Mouse (Mus musculus): Measurements from ENCODE around the gene Spata20. TPM values are rescaled to one million over a fixed set of nuclear protein-coding genes. Genes with fewer than 3 reads are reported as not detected.
A peak's percentile ranks its signal among the peaks of the same experiment; 100 is the strongest.

Gene Spata20
- polyA plus RNA-seq, 1 experiment from 2014 or later = 0.27 TPM

DNA sequence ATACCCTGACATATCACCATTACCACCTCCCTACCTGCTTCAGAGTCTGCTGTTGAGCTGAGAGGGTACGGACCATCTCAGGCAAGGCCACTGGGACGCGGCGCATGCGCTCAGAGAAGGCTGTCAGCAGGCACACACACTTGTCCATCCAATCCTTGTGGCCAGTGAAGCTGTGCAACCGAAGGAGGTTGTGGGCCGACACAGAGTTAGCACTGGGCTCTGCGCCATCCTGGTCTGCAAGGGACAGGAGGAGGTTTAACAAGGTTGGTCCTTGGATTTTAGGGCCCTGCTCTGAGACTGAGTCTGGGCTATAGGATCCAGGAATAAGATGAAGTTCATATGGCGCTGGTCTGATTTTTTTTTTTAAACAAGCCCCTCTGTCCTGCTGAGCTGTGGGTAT lies 5.6 kb downstream of the Spata20 start:
- WGBS = 87% methylated on average over 9 of the region's 9 CpGs
- DNase-seq (ENCODE audit: low spot score) (no peak), ATAC-seq (replicated peaks; ENCODE audit: insufficient number of reproducible peaks, low FRiP score, low TSS enrichment, low read depth) (no peak)
- Histone ChIP-seq H3K9me3 (replicated peaks; ENCODE audit: control insufficient read depth, low read length) (no peaks in the 10 kb centered on the region), H3K4me1 (ENCODE audit: control insufficient read depth, insufficient read depth, low read length) (no peaks in the 10 kb centered on the region; the same call in 1 of the 2 replicates), H3K27me3 (ENCODE audit: control insufficient read depth, insufficient read depth, low read length) (peaks cover 4% of the 10 kb centered on the region), H3K36me3 (replicated peaks; ENCODE audit: control insufficient read depth, insufficient read depth, low read depth, low read length) (no peaks in the 10 kb centered on the region), H3K4me3 (ENCODE audit: low read depth, low read length) (no peak overlapping the region), H3K9ac (replicated peaks; ENCODE audit: low read length) (no peak overlapping the region), H3K27ac (replicated peaks; ENCODE audit: low read depth, low read length) (no peak overlapping the region), H3K4me2 (ENCODE audit: low read depth, low read length) (no peak overlapping the region)

- Histone ChIP-seq H3K27me3 (ENCODE audit: control insufficient read depth, insufficient read depth, low read length) (peaks cover 9% of the 10 kb centered on the region), H3K27ac (replicated peaks; ENCODE audit: low read depth, low read length) (no peak overlapping the region), H3K4me1 (ENCODE audit: control insufficient read depth, insufficient read depth, low read length) (no peaks in the 10 kb centered on the region; the same call in 1 of the 2 replicates), H3K4me2 (ENCODE audit: low read depth, low read length) (no peak overlapping the region), H3K9me3 (replicated peaks; ENCODE audit: control insufficient read depth, low read length) (no peaks in the 10 kb centered on the region), H3K9ac (replicated peaks; ENCODE audit: low read length) (no peak overlapping the region), H3K4me3 (ENCODE audit: low read depth, low read length) (no peak overlapping the region), H3K36me3 (replicated peaks; ENCODE audit: control insufficient read depth, insufficient read depth, low read depth, low read length) (no peaks in the 10 kb centered on the region)
- DNase-seq (ENCODE audit: low spot score) (no peak), ATAC-seq (replicated peaks; ENCODE audit: insufficient number of reproducible peaks, low FRiP score, low TSS enrichment, low read depth) (no peak)
- 53% methylated on average over 6 of the region's 6 CpGs for WGBS
These were observed 8.3 kb downstream of the Spata20 start for GRCm38 (mm10) chr11:94477651-94478050.

DNA sequence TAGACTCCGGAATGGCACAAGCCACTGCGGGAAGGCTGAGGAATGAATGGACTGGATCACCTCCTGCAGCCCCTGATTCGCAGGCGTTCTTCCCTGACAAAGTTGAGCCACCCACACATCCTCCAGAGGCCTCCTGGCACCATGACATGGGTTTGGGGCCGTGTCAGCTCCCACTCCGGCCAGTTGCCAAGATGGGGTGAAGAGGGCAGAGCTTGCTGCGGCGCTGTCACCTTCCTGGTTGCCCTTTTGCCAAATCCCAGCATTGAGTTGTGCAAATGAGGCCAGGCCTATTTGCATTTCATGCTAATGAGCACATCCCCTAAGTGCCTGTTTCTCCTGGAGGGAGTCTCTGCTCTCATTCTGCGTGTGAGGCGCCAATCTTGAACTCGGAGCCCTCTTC lies 10.3 kb downstream of the Spata20 start:
- ATAC-seq (replicated peaks; ENCODE audit: insufficient number of reproducible peaks, low FRiP score, low TSS enrichment, low read depth) (no peak), DNase-seq (ENCODE audit: low spot score) (no peak)
- WGBS = 17% methylated on average over 11 of the region's 11 CpGs
- Histone ChIP-seq H3K4me2 (ENCODE audit: low read depth, low read length) (no peak overlapping the region), H3K4me3 (ENCODE audit: low read depth, low read length) (no peak overlapping the region), H3K27ac (replicated peaks; ENCODE audit: low read depth, low read length) (no peak overlapping the region), H3K9ac (replicated peaks; ENCODE audit: low read length) (no peak overlapping the region), H3K9me3 (replicated peaks; ENCODE audit: control insufficient read depth, low read length) (no peaks in the 10 kb centered on the region), H3K36me3 (replicated peaks; ENCODE audit: control insufficient read depth, insufficient read depth, low read depth, low read length) (no peaks in the 10 kb centered on the region), H3K4me1 (ENCODE audit: control insufficient read depth, insufficient read depth, low read length) (no peaks in the 10 kb centered on the region; the same call in 1 of the 2 replicates), H3K27me3 (ENCODE audit: control insufficient read depth, insufficient read depth, low read length) (peaks cover 9% of the 10 kb centered on the region)

DNA sequence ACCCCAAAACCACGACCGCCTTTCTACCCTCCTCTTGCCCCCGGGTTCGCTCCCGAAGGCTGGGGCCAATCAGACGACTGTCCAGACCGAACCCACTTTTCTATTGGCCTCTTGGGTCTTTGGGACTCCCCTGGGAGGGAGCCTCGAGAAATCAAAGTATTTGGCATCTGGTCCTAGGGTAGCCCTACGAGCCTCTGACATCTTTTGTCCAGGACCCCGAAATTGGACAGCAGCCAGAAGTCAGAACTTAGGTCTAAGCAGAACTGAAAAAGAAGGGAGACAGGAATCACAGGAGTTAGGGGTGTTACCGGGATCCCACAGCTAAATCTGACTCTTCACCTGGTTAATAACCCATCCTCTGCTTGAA lies 11.5 kb downstream of the Spata20 start:
- DNase-seq (ENCODE audit: low spot score) (no peak), ATAC-seq (replicated peaks; ENCODE audit: insufficient number of reproducible peaks, low FRiP score, low TSS enrichment, low read depth) (no peak; the same call in 1 of the 2 replicates)
- H3K4me1 ChIP-seq (ENCODE audit: control insufficient read depth, insufficient read depth, low read length) = peaks cover under 1% of the 10 kb centered on the region; the same call in 1 of the 2 replicates
- H3K27ac ChIP-seq (replicated peaks; ENCODE audit: low read depth, low read length) = no peak overlapping the region; the same call in 1 of the 2 replicates
- H3K27me3 ChIP-seq (ENCODE audit: control insufficient read depth, insufficient read depth, low read length) = peaks cover 9% of the 10 kb centered on the region
- peak overlapping the region; percentile 61 for H3K4me2 ChIP-seq (ENCODE audit: low read depth, low read length)
- WGBS = under 1% methylated on average over 11 of the region's 11 CpGs
- H3K36me3 ChIP-seq (replicated peaks; ENCODE audit: control insufficient read depth, insufficient read depth, low read depth, low read length) = no peaks in the 10 kb centered on the region
- H3K9me3 ChIP-seq (replicated peaks; ENCODE audit: control insufficient read depth, low read length) = no peaks in the 10 kb centered on the region
- H3K4me3 ChIP-seq (ENCODE audit: low read depth, low read length) = peak overlapping the region; percentile 62
- no peak overlapping the region for H3K9ac ChIP-seq (replicated peaks; ENCODE audit: low read length)

DNA sequence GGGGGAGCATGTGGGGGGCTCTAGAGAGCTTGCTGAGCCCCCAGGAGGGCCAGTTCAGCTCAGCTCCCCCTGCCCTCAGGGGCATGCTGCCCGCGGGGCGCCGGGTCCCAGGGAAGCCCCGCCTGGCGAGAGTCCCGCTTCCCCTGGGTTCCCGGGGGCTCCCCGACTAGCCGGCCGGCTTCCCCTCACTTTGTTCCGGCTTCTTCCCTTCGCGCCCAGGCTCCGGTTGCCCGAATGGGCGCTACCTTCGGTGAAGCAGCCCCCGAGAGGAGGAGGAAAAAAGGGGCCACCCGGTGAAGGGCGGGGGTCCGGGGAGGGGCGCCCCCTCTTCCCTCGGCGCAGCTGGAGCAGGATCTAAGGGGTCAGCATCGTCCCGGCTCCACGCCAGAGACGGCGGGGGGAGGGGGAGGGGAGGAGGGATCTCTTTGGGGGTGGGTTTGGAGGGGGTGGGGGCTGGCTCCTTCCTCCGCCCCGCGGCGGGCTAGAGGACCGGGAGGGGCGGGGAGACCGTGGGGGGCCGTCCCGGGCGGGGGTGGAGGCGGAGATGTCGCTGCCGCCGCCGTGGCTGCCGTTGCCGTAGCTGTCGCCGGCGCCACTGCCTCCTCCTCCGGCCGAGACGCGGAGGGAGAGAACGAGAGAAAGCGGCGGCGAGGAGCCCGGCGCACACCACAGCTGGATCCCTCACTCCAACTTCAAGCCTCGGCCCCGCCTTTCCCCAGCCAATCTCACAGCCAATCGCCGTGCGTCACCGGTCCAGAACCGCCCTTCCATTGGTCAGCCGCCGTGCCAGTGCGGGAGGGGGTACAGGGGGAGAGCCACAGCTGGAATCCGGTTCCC lies 12.1 kb downstream of the Spata20 start, which contains the start of gene Cacna1g:
Gene Cacna1g (minus strand): TSS at position 492 of the 837 bp plus-strand sequence.
- peaks cover 9% of the 10 kb centered on the region for H3K27me3 ChIP-seq (ENCODE audit: control insufficient read depth, insufficient read depth, low read length)
- DNase-seq (ENCODE audit: low spot score) = peak; percentile 95
- no peaks in the 10 kb centered on the region for H3K9me3 ChIP-seq (replicated peaks; ENCODE audit: control insufficient read depth, low read length)
- H3K4me2 ChIP-seq (ENCODE audit: low read depth, low read length) = peak within 1 kb of the TSS; percentile 61
- peaks cover 6% of the 10 kb centered on the region for H3K4me1 ChIP-seq (ENCODE audit: control insufficient read depth, insufficient read depth, low read length)
- peak within 1 kb of the TSS; percentile 77 for H3K9ac ChIP-seq (replicated peaks; ENCODE audit: low read length)
- peak; percentile 82 for ATAC-seq (replicated peaks; ENCODE audit: insufficient number of reproducible peaks, low FRiP score, low TSS enrichment, low read depth)
- peak within 1 kb of the TSS; percentile 92 for H3K27ac ChIP-seq (replicated peaks; ENCODE audit: low read depth, low read length)
- peak within 1 kb of the TSS; percentile 62 for H3K4me3 ChIP-seq (ENCODE audit: low read depth, low read length)
- H3K36me3 ChIP-seq (replicated peaks; ENCODE audit: control insufficient read depth, insufficient read depth, low read depth, low read length) = no peaks in the 10 kb centered on the region
- under 1% methylated on average over 27 of the region's 71 CpGs for WGBS

DNA sequence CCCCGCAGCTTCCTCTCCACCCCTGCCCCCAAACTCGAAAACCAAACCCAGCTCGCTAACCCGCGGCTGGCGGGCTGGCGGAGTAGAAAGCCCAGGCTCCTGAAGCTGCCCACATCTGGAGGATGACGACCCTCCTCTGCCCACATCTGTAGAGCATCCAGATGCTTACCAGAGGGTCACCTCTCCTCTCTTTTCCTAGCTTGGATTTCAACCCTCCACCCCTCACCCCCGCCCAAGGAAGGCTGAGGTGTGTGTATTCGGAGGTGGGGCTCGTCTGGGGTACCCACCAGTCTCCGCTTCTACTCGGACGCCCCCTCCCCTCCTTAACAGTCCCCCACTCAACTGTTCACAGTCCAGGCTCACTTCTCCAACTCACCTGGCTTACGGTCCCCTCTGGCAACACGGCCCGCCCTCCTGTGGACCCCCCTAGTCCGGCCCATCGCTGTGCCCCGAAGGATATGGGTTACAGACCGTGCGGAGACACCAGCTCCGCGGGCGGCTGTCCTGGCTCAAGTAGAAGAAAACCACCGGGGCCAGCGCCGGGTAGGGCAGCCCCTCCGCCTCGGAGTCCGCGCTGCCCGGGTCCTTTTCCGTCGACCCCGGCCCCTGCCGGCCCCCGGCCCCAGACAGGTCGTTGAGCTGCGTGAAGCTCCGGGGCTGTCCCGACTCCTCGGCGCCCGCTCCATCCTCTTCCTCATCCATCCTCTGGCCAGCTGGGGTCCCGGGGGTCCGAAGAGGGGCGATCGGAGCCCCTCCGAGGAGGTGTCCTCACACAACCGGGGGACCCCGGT lies 12.9 kb downstream of the Spata20 start:
- peak overlapping the region; percentile 77 for H3K9ac ChIP-seq (replicated peaks; ENCODE audit: low read length)
- H3K4me2 ChIP-seq (ENCODE audit: low read depth, low read length) = peak overlapping the region; percentile 61
- peaks cover 9% of the 10 kb centered on the region for H3K27me3 ChIP-seq (ENCODE audit: control insufficient read depth, insufficient read depth, low read length)
- peaks cover 12% of the 10 kb centered on the region for H3K4me1 ChIP-seq (ENCODE audit: control insufficient read depth, insufficient read depth, low read length)
- DNase-seq (ENCODE audit: low spot score) = peak; percentile 63
- no peaks in the 10 kb centered on the region for H3K9me3 ChIP-seq (replicated peaks; ENCODE audit: control insufficient read depth, low read length)
- H3K36me3 ChIP-seq (replicated peaks; ENCODE audit: control insufficient read depth, insufficient read depth, low read depth, low read length) = no peaks in the 10 kb centered on the region
- H3K4me3 ChIP-seq (ENCODE audit: low read depth, low read length) = peak overlapping the region; percentile 62
- H3K27ac ChIP-seq (replicated peaks; ENCODE audit: low read depth, low read length) = peak overlapping the region; percentile 92
- ATAC-seq (replicated peaks; ENCODE audit: insufficient number of reproducible peaks, low FRiP score, low TSS enrichment, low read depth) = no peak; the same call in 1 of the 2 replicates
- 1% methylated on average over 49 of the region's 52 CpGs for WGBS

- peaks cover 12% of the 10 kb centered on the region for H3K4me1 ChIP-seq (ENCODE audit: control insufficient read depth, insufficient read depth, low read length)
These were observed 13.4 kb downstream of the Spata20 start for GRCm38 (mm10) chr11:94472585-94472915.

More at GRCm38 (mm10) chr11:94472585-94472915, 13.4 kb downstream of the Spata20 start:
- DNase-seq (ENCODE audit: low spot score) (peak; percentile 70), ATAC-seq (replicated peaks; ENCODE audit: insufficient number of reproducible peaks, low FRiP score, low TSS enrichment, low read depth) (no peak)
- no peaks in the 10 kb centered on the region for H3K9me3 ChIP-seq (replicated peaks; ENCODE audit: control insufficient read depth, low read length)
- peak overlapping the region; percentile 77 for H3K9ac ChIP-seq (replicated peaks; ENCODE audit: low read length)
- H3K27ac ChIP-seq (replicated peaks; ENCODE audit: low read depth, low read length) = peak overlapping the region; percentile 92
- peak overlapping the region; percentile 62 for H3K4me3 ChIP-seq (ENCODE audit: low read depth, low read length)
- H3K36me3 ChIP-seq (replicated peaks; ENCODE audit: control insufficient read depth, insufficient read depth, low read depth, low read length) = no peaks in the 10 kb centered on the region
- under 1% methylated on average over 15 of the region's 15 CpGs for WGBS
- H3K27me3 ChIP-seq (ENCODE audit: control insufficient read depth, insufficient read depth, low read length) = peaks cover 9% of the 10 kb centered on the region
- peak overlapping the region; percentile 61 for H3K4me2 ChIP-seq (ENCODE audit: low read depth, low read length)

All from embryonic facial prominence, embryonic 11.5 days (tissue).